ENCODE assay signal across 16 mouse cellular contexts in genomic region chrX:38466236-38466635, GRCm38 (mm10).
"Had no signal": no experiment of that assay in that cellular context is flagged by ENCODE, and none has a peak within 500 bp of the region (broad histone marks: within the 10 kb centered on the region; RNA-seq: fewer than 3 reads in every experiment).

No protein-coding gene starts in this region.

- H3K27ac ChIP-seq: liver, embryonic 15.5 days; midbrain, embryonic 13.5 days; midbrain, embryonic 15.5 days; neural tube, embryonic 12.5 days had no signal

- H3K4me3 ChIP-seq: liver, embryonic 15.5 days; megakaryocyte, embryonic 14.5 days; midbrain, embryonic 13.5 days; midbrain, embryonic 15.5 days; neural tube, embryonic 12.5 days had no signal

- H3K27me3 ChIP-seq: liver, embryonic 15.5 days; megakaryocyte, embryonic 14.5 days; midbrain, embryonic 13.5 days; midbrain, embryonic 15.5 days; neural tube, embryonic 12.5 days had no signal

- H3K36me3 ChIP-seq: liver, embryonic 15.5 days; midbrain, embryonic 13.5 days; midbrain, embryonic 15.5 days; neural tube, embryonic 12.5 days had no signal

- ATAC-seq: midbrain, embryonic 13.5 days; midbrain, embryonic 15.5 days had no signal

- H3K9ac ChIP-seq: liver, embryonic 15.5 days; lung, embryonic 14.5 days; midbrain, embryonic 13.5 days; midbrain, embryonic 15.5 days; neural tube, embryonic 12.5 days had no signal

- H3K9me3 ChIP-seq: liver, embryonic 15.5 days; megakaryocyte, embryonic 14.5 days; midbrain, embryonic 13.5 days; midbrain, embryonic 15.5 days; neural tube, embryonic 12.5 days had no signal

- DNase-seq: lung, adult 18-20 months; lung, embryonic 14.5 days; lung, postnatal 10 days; lung, postnatal 4 days; right cerebral cortex, postnatal 25 days; right cerebral cortex, postnatal 4 days; spleen, adult 18-20 months; thymus, adult 2 months; thymus, postnatal 25 days; thymus, postnatal 4 days had no signal

- H3K4me1 ChIP-seq: liver, embryonic 15.5 days; midbrain, embryonic 13.5 days; midbrain, embryonic 15.5 days; neural tube, embryonic 12.5 days had no signal

- H3K4me2 ChIP-seq: liver, embryonic 15.5 days; lung, embryonic 14.5 days; midbrain, embryonic 11.5 days; midbrain, embryonic 13.5 days; midbrain, embryonic 15.5 days; neural tube, embryonic 12.5 days had no signal
